Mouse (Mus musculus): ENCODE data around the gene Eef1b2. TPM values are rescaled to one million over a fixed set of nuclear protein-coding genes. Genes with fewer than 3 reads are reported as not detected.

The Eef1b2 gene
- polyA plus RNA-seq, 1 experiment from 2014 or later = 542 TPM

DNA sequence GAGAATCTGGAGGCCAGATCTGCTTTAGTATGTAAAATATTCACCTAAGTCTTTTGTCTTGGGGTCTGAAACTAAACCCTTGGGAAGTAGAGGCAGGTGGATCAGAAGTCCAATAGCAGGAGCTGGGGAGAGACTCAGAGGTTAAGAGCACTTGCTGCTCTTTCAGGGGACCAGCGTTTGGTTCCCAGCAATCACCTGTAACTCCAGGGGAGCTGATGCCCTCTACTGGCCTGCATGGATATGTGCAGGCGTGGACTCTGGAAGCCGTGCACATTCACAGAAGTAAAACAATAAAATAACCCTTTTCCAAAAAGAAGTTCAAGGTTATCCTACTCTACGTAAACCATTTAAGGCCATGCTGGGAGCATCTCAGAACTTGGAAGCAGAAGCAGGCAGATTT is 42.7 kb downstream of the Eef1b2 start:
- H3K27ac ChIP-seq = no peak overlapping the region
- 91% methylated on average over 4 of the region's 4 CpGs for WGBS
- no peak overlapping the region for H3K4me3 ChIP-seq (replicated peaks)
- peaks cover 6% of the 10 kb centered on the region; the same call in 1 of the 2 replicates for H3K4me1 ChIP-seq
- H3K9ac ChIP-seq = no peak overlapping the region
- H3K36me3 ChIP-seq = no peaks in the 10 kb centered on the region
- H3K27me3 ChIP-seq = peaks cover 5% of the 10 kb centered on the region
- no peaks in the 10 kb centered on the region; the same call in 1 of the 2 replicates for H3K9me3 ChIP-seq (replicated peaks)
- H3K4me2 ChIP-seq = no peak overlapping the region
- ATAC-seq (replicated peaks; ENCODE audit: low FRiP score) = no peak

DNA sequence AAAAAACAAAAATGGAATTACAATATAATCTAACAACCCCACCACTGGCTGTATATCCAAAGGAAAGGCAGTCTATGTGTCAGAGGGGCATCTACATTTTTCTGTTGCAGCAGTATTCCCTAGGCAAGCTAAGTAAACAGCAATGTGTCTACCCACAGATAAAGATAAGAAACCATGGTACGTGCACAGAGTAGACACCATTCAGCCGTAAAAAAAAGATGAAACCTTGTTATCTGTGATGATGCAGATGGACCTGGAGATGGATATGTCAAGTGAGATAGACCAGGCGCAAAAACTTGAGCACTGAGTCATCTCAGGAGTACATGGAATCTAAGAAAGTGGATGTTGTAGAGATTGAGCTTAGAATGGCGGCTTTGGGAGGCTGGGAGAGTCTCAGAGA is 48.4 kb downstream of the Eef1b2 start:
- H3K9ac ChIP-seq = no peak overlapping the region
- H3K4me1 ChIP-seq = peaks cover 9% of the 10 kb centered on the region; the same call in 1 of the 2 replicates
- WGBS = 79% methylated on average over 4 of the region's 4 CpGs
- H3K36me3 ChIP-seq = no peaks in the 10 kb centered on the region
- no peak overlapping the region for H3K27ac ChIP-seq
- H3K4me3 ChIP-seq (replicated peaks) = no peak overlapping the region
- no peak overlapping the region for H3K4me2 ChIP-seq
- H3K9me3 ChIP-seq (replicated peaks) = no peaks in the 10 kb centered on the region
- ATAC-seq (replicated peaks; ENCODE audit: low FRiP score) = no peak
- H3K27me3 ChIP-seq = no peaks in the 10 kb centered on the region

DNA sequence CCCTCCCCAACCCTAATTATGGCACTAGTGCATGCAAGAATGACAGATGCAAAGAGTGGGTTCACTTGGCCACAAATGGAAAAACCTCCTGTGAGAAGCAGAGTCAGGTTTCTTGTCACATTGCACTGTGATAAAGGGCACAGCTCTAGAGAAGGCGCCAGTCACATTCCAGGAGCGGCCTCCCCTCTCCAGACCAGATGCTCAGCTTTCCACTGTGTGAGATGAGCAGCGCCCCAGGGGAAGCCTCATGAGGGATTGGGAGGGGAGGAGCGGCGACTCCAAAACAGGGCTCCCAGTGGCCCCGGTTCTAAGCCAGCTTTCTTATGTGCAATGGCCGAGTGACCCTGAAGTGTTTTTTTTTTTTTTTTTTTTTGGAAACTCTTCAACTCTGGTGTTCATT is 49.3 kb downstream of the Eef1b2 start:
- no peaks in the 10 kb centered on the region for H3K36me3 ChIP-seq
- no peaks in the 10 kb centered on the region for H3K9me3 ChIP-seq (replicated peaks)
- H3K27me3 ChIP-seq = no peaks in the 10 kb centered on the region
- WGBS = 7% methylated on average over 7 of the region's 7 CpGs
- H3K9ac ChIP-seq = no peak overlapping the region
- no peak overlapping the region for H3K4me3 ChIP-seq (replicated peaks)
- no peak overlapping the region for H3K4me2 ChIP-seq
- peaks cover 9% of the 10 kb centered on the region; the same call in 1 of the 2 replicates for H3K4me1 ChIP-seq
- ATAC-seq (replicated peaks; ENCODE audit: low FRiP score) = 0 out of 2 replicates have a peak, but pooled peaks have one; percentile 73
- no peak overlapping the region for H3K27ac ChIP-seq

DNA sequence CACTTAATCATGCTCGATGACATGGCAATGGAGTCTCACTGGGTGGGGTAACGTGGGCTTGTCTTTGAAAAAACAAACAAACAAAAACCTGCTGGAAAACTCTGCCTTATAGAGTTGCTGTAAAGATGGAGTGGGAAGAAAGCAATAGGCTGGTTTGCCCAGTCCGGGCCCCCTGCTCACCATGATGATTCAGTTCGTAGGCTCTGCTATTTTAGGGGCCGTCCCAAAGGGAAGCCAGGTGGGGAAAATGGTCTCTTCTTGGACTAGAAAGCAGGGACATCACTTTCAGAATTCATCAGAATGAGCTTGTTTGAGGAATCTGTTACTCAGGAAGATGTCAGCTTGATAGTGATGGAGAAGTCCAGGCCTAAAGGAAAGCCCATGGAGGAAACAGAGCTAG is 50.6 kb downstream of the Eef1b2 start:
- H3K36me3 ChIP-seq = no peaks in the 10 kb centered on the region
- H3K27ac ChIP-seq = no peak overlapping the region
- no peak overlapping the region for H3K4me3 ChIP-seq (replicated peaks)
- no peaks in the 10 kb centered on the region for H3K27me3 ChIP-seq
- no peaks in the 10 kb centered on the region for H3K9me3 ChIP-seq (replicated peaks)
- ATAC-seq (replicated peaks; ENCODE audit: low FRiP score) = no peak
- H3K4me2 ChIP-seq = no peak overlapping the region
- H3K4me1 ChIP-seq = peaks cover 9% of the 10 kb centered on the region; the same call in 1 of the 2 replicates
- WGBS = 43% methylated on average over 5 of the region's 5 CpGs
- H3K9ac ChIP-seq = no peak overlapping the region

Small RNA genes within 50 kb of the gene (microRNA-seq; reads per million reads assigned to microRNA genes)
- gene Gm24557 (not detected), gene Gm27512 (not detected)

Other genes with a start within 250 kb of the Eef1b2 start
- 12.1 and 12.9 TPM in 2 replicates for gene Ino80d, start 62.2 kb upstream of the Eef1b2 start, polyA plus RNA-seq (2015; fragmentation: Nextera tagmentation; extraction: Ambion mirVana)
- gene Ndufs1, start within 50 bp of the Eef1b2 start, polyA plus RNA-seq (2015; fragmentation: Nextera tagmentation; extraction: Ambion mirVana) = 156 and 159 TPM in 2 replicates
- gene Gpr1, start 37.7 kb downstream of the Eef1b2 start, polyA plus RNA-seq (2015; fragmentation: Nextera tagmentation; extraction: Ambion mirVana) = 0.10 and 0.13 TPM in 2 replicates
- gene Zdbf2, start 96.4 kb downstream of the Eef1b2 start, polyA plus RNA-seq (2015; fragmentation: Nextera tagmentation; extraction: Ambion mirVana) = 8.4 and 9.1 TPM in 2 replicates

All from kidney, embryonic 15.5 days (tissue).